Mouse (Mus musculus) CD4-positive naive resting alpha-beta T cell, adult 57 days (primary cell): ENCODE results near the gene Krtap12-1. TPM values are rescaled to one million over a fixed set of nuclear protein-coding genes. Genes with fewer than 3 reads are reported as not detected.

ENCODE experiments used
- total RNA-seq: library from RNA; stranded (reverse); gene quantifications from one replicate; pipeline ENCODE4 v1.2.4, GENCODE M21; 2023

Gene Krtap12-1
- not detected for total RNA-seq

DNA sequence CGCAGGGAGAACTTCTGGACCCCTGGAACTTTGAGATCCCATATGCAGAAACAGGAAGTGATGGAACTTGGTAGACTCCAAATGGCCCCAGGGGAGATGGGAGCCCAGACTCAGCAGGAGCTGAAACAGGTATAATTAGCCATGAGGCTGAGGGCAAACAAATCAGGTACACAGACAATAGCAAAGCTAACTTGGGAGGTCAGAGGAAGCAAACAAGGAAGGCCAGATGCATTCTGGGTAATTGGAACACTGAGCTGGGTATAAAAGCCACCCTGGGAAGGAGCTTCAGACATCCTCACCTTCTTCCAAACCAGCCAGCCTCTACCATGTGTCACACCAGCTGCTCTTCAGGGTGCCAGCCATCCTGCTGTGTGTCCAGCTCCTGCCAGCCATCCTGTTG is at the start of gene Krtap12-1:
TSS of gene Krtap12-1 (plus strand) at position 301 of the 400 bp plus-strand sequence.

DNA sequence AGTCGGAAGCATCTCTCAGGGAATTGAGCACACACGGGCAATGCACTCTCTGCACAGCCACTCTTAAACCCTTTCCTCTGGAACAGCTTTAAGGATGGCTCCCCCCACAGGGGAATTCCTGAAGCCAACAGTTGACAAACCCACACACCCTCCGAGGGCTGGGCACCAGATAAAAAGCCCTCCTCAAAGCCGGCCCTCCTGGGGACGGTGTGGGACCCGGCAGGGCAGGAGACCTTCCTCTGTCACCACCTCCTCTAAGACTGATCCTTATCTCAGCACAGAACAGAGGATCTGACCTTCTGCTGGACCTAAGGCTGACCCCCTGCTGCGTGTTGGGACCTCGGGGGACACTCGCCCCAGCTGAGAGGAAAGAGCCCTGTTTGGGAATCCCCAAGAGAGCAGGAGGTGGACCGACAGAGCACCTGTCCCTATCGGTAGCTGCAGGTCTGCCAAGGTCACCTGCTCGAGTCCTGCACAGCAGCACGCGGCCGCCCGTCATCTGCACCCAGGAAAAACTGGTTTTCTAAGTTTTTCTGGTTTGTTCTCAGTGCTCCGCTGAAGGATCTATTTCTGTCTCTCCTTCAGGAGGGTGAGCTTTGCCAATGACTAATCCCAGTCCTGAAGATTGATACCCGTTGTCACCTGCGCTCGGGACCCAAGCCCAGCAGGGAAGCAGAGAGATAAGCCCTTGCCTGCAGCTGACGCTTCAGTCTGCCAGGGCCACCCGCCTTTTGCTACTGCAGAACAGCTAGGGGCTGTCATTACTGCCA is 34.3 kb upstream of the Krtap12-1 start, which contains the start of gene Tspear:
TSS of gene Tspear (plus strand) at position 675 of the 770 bp plus-strand sequence.

DNA sequence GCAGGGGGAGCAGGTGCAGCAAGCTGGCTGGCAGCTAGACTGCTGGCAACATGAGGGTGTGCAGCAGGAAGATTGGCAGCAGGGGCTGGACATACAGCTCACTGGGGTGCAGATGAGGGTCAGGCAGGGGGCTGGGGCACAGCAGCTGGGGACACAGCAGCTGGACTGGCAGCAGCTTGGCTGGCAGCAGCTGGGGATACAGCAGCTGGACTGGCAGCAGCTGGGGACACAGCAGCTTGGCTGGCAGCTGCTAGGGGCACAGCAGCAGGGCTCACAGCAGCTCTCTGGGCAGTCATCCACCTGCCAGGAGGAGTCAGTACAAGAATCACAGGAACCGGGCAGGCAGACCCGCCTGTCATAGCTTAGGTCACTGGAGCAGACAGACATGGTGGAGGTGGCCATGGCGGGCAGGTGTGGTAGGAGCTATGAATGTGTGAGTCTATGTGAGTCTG is 30.0 kb upstream of the Krtap12-1 start, which contains the start of gene Gm19402:
TSS of gene Gm19402 (minus strand) at position 402 of the 452 bp plus-strand sequence.

DNA sequence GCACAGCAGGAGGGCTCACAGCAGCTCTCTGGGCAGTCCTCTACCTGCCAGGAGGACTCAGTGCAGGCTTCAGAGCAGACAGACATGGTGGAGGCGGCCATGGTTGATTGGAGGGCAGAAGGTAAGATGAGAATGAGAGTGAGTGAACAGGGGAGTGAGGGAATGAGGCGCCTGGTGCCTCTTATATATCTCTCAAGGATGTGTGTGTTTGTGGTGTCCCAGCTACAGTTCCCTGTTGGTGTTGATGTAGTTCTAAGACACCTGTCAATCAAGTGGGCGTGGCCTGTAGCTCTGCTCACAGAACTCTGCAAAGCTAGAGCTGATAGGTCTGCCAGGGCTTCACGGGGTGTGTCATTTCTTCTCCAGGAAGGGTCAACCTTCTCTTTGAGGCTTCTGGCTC is 23.3 kb upstream of the Krtap12-1 start, which contains the start of gene Gm9508:
TSS of gene Gm9508 (minus strand) at position 101 of the 400 bp plus-strand sequence.

DNA sequence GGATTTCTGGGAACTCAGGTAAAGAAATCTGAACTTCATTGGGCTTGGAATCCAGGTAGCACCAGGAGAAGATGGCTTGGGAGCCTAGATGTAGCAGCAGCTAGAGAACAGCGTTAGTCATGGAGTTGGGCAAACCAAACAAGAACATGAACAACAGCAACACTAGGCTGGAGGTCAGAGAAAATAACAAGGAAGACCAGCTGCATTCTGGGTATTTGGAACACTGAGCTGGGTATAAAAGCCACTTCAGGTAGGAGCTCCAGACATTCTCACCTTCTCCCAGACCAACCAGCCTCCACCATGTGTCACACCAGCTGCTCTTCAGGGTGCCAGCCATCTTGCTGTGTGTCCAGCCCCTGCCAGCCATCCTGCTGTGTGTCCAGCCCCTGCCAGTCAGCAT is 14.1 kb upstream of the Krtap12-1 start, which contains the start of gene Gm10272:
TSS of gene Gm10272 (plus strand) at position 301 of the 400 bp plus-strand sequence.

DNA sequence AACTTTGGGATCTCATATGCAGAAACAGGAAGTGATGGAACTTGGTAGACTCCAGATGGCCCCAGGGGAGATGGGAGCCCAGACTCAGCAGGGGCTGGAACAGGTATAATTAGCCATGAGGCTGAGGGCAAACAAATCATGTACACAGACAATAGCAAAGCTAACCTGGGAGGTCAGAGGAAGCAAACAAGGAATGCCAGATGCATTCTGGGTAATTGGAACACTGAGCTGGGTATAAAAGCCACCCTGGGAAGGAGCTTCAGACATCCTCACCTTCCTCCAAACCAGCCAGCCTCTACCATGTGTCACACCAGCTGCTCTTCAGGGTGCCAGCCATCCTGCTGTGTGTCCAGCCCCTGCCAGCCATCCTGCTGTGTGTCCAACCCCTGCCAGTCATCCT is 9.2 kb upstream of the Krtap12-1 start, which contains the start of gene Gm10024:
TSS of gene Gm10024 (plus strand) at position 301 of the 400 bp plus-strand sequence.

DNA sequence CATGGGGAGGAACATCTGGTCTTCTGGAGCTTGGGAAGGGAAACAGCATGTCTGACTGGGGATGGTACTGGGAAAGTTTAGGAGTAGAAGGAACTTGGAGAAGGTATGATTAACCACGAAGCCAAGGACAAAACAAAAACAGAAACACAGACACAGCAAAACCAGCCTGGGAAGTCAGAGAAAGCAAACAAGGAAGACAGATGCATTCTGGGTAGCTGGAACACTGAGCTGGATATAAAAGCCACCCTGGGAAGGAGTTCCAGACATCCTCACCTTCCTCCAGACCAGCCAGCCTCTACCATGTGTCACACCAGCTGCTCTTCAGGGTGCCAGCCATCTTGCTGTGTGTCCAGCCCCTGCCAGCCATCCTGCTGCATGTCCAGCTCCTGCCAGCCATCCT is 4.9 kb upstream of the Krtap12-1 start, which contains the start of gene Gm10142:
TSS of gene Gm10142 (plus strand) at position 301 of the 400 bp plus-strand sequence.

DNA sequence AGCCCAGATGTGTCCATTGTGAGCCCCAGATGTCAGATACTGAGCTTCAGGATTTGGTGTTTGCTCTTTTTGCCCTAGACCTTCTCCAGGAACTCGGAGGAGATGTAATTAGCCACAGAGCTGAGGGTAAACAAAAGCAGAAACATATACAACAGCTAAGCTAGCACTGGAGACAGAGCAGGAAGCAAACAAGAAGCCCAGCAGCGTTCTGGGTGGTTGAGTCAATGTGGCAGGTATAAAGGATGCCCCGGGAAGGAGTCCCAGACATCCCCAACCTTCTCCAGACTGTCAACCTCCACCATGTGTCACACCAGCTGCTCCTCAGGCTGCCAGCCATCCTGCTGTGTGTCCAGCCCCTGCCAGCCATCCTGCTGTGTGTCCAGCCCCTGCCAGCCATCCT is 5.8 kb downstream of the Krtap12-1 start, which contains the start of gene Gm10100:
TSS of gene Gm10100 (plus strand) at position 301 of the 400 bp plus-strand sequence.

DNA sequence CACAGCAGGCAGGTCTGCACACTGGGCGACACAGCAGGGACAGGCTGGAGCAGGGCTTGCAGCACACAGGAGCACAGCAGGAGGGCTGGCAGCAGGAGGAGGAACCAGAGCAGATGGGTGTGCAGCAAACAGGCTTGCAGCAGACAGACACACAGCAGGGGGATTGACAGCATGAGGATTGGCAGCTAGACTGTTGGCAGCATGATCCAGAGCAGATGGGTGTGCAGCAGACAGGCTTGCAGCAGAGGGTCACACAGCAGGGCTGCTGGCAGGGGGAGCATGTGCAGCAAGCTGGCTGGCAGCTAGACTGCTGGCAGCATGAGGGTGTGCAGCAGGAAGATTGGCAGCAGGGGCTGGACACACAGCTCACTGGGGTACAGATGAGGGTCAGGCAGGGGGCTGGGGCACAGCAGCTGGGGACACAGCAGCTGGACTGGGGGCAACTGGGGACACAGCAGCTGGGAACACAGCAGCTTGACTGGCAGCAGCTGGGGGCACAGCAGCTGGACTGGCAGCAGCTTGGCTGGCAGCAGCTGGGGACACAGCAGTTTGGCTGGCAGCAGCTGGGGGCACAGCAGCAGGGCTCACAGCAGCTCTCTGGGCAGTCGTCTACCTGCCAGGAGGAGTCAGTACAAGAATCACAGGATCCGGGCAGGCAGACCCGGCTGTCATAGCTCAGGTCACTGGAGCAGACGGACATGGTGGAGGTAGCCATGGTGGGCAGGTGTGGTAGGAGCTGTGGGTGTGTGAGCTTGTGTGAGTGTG is 21.7 kb downstream of the Krtap12-1 start, which contains the start of gene Gm18596:
TSS of gene Gm18596 (minus strand) at position 715 of the 765 bp plus-strand sequence.

DNA sequence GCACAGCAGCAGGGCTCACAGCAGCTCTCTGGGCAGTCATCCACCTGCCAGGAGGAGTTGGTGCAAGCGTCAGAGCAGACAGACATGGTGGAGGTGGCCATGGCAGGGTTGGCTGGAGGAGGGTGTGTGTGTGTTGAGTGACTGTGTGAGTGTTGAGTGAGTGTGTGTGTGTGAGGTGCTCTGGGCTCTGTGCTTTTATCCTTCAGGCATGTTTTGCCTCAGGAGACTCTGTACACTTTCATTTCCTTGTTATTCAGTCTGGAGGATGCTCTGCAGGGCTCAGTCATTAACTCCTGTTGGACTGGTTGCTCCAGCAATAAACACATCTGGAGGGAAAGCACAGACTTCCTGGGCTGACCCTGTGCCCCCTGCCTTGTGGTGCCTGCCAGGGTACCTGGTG is 30.9 kb downstream of the Krtap12-1 start, which contains the start of gene Gm9736:
TSS of gene Gm9736 (minus strand) at position 101 of the 400 bp plus-strand sequence.

DNA sequence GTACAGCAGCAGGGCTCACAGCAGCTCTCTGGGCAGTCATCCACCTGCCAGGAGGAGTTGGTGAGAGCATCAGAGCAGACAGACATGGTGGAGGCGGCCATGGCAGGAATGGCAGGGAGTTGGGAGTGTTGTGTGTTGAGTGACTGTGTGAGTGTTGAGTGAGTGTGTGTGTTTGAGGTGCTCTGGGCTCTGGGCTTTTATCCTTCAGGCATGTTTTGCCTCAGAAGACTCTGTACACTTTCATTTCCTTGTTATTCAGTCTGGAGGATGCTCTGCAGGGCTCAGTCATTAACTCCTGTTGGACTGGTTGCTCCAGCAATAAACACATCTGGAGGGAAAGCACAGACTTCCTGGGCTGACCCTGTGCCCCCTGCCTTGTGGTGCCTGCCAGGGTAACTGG is 39.2 kb downstream of the Krtap12-1 start, which contains the start of gene Gm3233:
TSS of gene Gm3233 (minus strand) at position 101 of the 400 bp plus-strand sequence.

Other genes with a start within 250 kb of the Krtap12-1 start
- 23.2 TPM for gene Fam207a, start 204.8 kb upstream of the Krtap12-1 start, total RNA-seq
- gene Itgb2, start 190.3 kb upstream of the Krtap12-1 start, total RNA-seq: 254 TPM
- 109 TPM for gene Pttg1ip, start 138.9 kb upstream of the Krtap12-1 start, total RNA-seq
- gene Sumo3, start 114.5 kb upstream of the Krtap12-1 start, total RNA-seq: 61.4 TPM
- gene Gm49325, start 114.4 kb upstream of the Krtap12-1 start, total RNA-seq: not detected
- gene Ube2g2, start 98.3 kb upstream of the Krtap12-1 start, total RNA-seq: 36.8 TPM
- 0.44 TPM for gene Tspear, start 34.0 kb upstream of the Krtap12-1 start, total RNA-seq
- not detected for gene Gm19402, start 29.8 kb upstream of the Krtap12-1 start, total RNA-seq
- not detected for gene Gm9508, start 23.4 kb upstream of the Krtap12-1 start, total RNA-seq
- not detected for gene Gm10272, start 14.0 kb upstream of the Krtap12-1 start, total RNA-seq
- gene Gm10024, start 9.1 kb upstream of the Krtap12-1 start, total RNA-seq: not detected
- not detected for gene Gm10142, start 4.8 kb upstream of the Krtap12-1 start, total RNA-seq
- gene Gm10100, start 5.9 kb downstream of the Krtap12-1 start, total RNA-seq: not detected
- gene Gm18596, start 22.0 kb downstream of the Krtap12-1 start, total RNA-seq: not detected
- gene Gm9736, start 30.8 kb downstream of the Krtap12-1 start, total RNA-seq: not detected
- gene Gm3233, start 39.1 kb downstream of the Krtap12-1 start, total RNA-seq: not detected
- not detected for gene Gm3238, start 50.7 kb downstream of the Krtap12-1 start, total RNA-seq
- gene Gm7138, start 56.3 kb downstream of the Krtap12-1 start, total RNA-seq: not detected
- gene Gm3250, start 61.9 kb downstream of the Krtap12-1 start, total RNA-seq: not detected
- gene Gm7137, start 67.6 kb downstream of the Krtap12-1 start, total RNA-seq: not detected
- not detected for gene Gm9639, start 74.5 kb downstream of the Krtap12-1 start, total RNA-seq
- not detected for gene Gm19668, start 78.5 kb downstream of the Krtap12-1 start, total RNA-seq
- not detected for gene Gm9507, start 91.2 kb downstream of the Krtap12-1 start, total RNA-seq
- gene Gm2696, start 94.1 kb downstream of the Krtap12-1 start, total RNA-seq: not detected
- not detected for gene Krtap10-4, start 106.5 kb downstream of the Krtap12-1 start, total RNA-seq
- not detected for gene Krtap10-10, start 115.3 kb downstream of the Krtap12-1 start, total RNA-seq
- not detected for gene Gm36176, start 126.2 kb downstream of the Krtap12-1 start, total RNA-seq
- gene Gm10318, start 132.3 kb downstream of the Krtap12-1 start, total RNA-seq: not detected
- gene Gm3285, start 141.4 kb downstream of the Krtap12-1 start, total RNA-seq: not detected
- gene Lrrc3, start 181.9 kb downstream of the Krtap12-1 start, total RNA-seq: not detected
- gene Trpm2, start 250.0 kb downstream of the Krtap12-1 start, total RNA-seq: 3.9 TPM